ENCODE assay signal across 24 mouse cellular contexts in the genomic region with DNA sequence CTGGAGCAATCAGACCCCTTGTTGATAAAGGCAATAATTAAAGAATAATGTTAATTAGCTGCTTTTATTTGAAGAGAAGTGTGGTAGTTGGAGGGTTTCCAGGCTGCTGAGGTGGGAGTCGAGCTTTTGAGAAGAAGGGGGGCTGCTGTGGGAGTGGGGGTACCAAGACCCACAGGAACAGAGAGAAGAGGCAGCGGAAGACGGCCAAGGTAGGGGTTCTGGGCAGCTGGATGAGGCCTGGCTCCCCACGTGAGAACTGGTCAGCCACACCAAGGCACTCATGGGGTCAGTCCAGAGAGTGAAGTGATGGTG. TPM values are rescaled to one million over a fixed set of nuclear protein-coding genes. Genes with fewer than 3 reads are reported as not detected.
DNase-seq lines count a peak whose midpoint lies in the region; ATAC-seq lines count a peak whose summit lies in the region.
"Had no signal": no experiment of that assay in that cellular context is flagged by ENCODE, and none has a peak within 500 bp of the region (broad histone marks: within the 10 kb centered on the region; RNA-seq: fewer than 3 reads in every experiment).

No protein-coding gene starts in this region.

- H3K4me1 ChIP-seq in forebrain, embryonic 10.5 days, result peaks cover 46% of the 10 kb centered on the region
- peaks cover 21% of the 10 kb centered on the region for H3K4me1 ChIP-seq in forebrain, embryonic 13.5 days
- peaks cover 20% of the 10 kb centered on the region for H3K4me1 ChIP-seq in midbrain, embryonic 13.5 days (replicated peaks)
- H3K4me1 ChIP-seq in midbrain, embryonic 10.5 days, result peaks cover 22% of the 10 kb centered on the region
- peaks cover 11% of the 10 kb centered on the region for H3K4me1 ChIP-seq in forebrain, embryonic 14.5 days (ENCODE audit: control insufficient read depth, insufficient read depth, low read length)
- H3K4me1 ChIP-seq in hindbrain, embryonic 15.5 days (replicated peaks), result peaks cover 19% of the 10 kb centered on the region
- H3K4me1 ChIP-seq: intestine, embryonic 15.5 days; liver, embryonic 15.5 days had no signal

- H3K27ac ChIP-seq in forebrain, embryonic 10.5 days, result 0 out of 2 replicates have a peak overlapping the region, but pooled peaks have one; percentile 1
- H3K27ac ChIP-seq in forebrain, embryonic 13.5 days, result no peak overlapping the region; the same call in 1 of the 2 replicates
- peak overlapping the region; percentile 40 for H3K27ac ChIP-seq in midbrain, embryonic 13.5 days
- no peak overlapping the region for H3K27ac ChIP-seq in midbrain, embryonic 10.5 days (replicated peaks)
- no peak overlapping the region for H3K27ac ChIP-seq in forebrain, embryonic 14.5 days (ENCODE audit: low read depth, low read length)
- H3K27ac ChIP-seq in hindbrain, embryonic 15.5 days (replicated peaks), result peak overlapping the region; percentile 48; the same call in 1 of the 2 replicates
- H3K27ac ChIP-seq: gastrocnemius, adult 2 months; heart, embryonic 13.5 days; intestine, embryonic 15.5 days; liver, embryonic 15.5 days had no signal

- peaks cover 18% of the 10 kb centered on the region for H3K9me3 ChIP-seq in forebrain, embryonic 10.5 days
- peaks cover 6% of the 10 kb centered on the region for H3K9me3 ChIP-seq in forebrain, embryonic 13.5 days (replicated peaks)
- H3K9me3 ChIP-seq in midbrain, embryonic 13.5 days, result peaks cover 7% of the 10 kb centered on the region
- H3K9me3 ChIP-seq in midbrain, embryonic 10.5 days (replicated peaks), result peaks cover 18% of the 10 kb centered on the region
- peaks cover 9% of the 10 kb centered on the region for H3K9me3 ChIP-seq in forebrain, embryonic 14.5 days (replicated peaks; ENCODE audit: control insufficient read depth, low read length)
- H3K9me3 ChIP-seq in hindbrain, embryonic 15.5 days, result no peaks in the 10 kb centered on the region
- H3K9me3 ChIP-seq: intestine, embryonic 15.5 days; liver, embryonic 15.5 days had no signal

- DNase-seq in forebrain, embryonic 10.5 days (ENCODE audit: extremely low spot score, low spot score), result no peak
- no peak for DNase-seq in midbrain, embryonic 10.5 days (ENCODE audit: low spot score)
- no peak for DNase-seq in forebrain, embryonic 14.5 days (ENCODE audit: low spot score)
- no peak for DNase-seq in gastrocnemius, postnatal 4 days (ENCODE audit: low spot score in 2 of 2)
- DNase-seq in thymus, adult 18-20 months, result no peak
- DNase-seq: adrenal gland, postnatal 10 days; cerebellum, adult 8-10 months; cerebellum, postnatal 25 days; gastrocnemius, adult 2 months; heart, postnatal 10 days; kidney, adult 8-10 months; kidney, postnatal 10 days; lung, embryonic 14.5 days; lung, postnatal 14 days; right cerebral cortex, postnatal 14 days; thymus, postnatal 14 days had no signal

- no peak overlapping the region for H3K9ac ChIP-seq in forebrain, embryonic 13.5 days
- H3K9ac ChIP-seq in midbrain, embryonic 13.5 days (replicated peaks), result no peak overlapping the region
- no peak overlapping the region for H3K9ac ChIP-seq in forebrain, embryonic 14.5 days (ENCODE audit: low read length)
- H3K9ac ChIP-seq in hindbrain, embryonic 15.5 days, result no peak overlapping the region
- H3K9ac ChIP-seq: heart, embryonic 13.5 days; intestine, embryonic 15.5 days; liver, embryonic 15.5 days; lung, embryonic 14.5 days had no signal

- H3K4me2 ChIP-seq in forebrain, embryonic 13.5 days, result no peak overlapping the region
- no peak overlapping the region for H3K4me2 ChIP-seq in midbrain, embryonic 13.5 days (replicated peaks)
- no peak overlapping the region for H3K4me2 ChIP-seq in forebrain, embryonic 14.5 days (ENCODE audit: low read length)
- H3K4me2 ChIP-seq in hindbrain, embryonic 15.5 days, result no peak overlapping the region
- H3K4me2 ChIP-seq: heart, embryonic 13.5 days; intestine, embryonic 15.5 days; liver, embryonic 15.5 days; lung, embryonic 14.5 days had no signal

- peaks cover 12% of the 10 kb centered on the region; the same call in 1 of the 2 replicates for H3K27me3 ChIP-seq in forebrain, embryonic 10.5 days (ENCODE audit: poor library complexity, severe bottlenecking)
- H3K27me3 ChIP-seq in forebrain, embryonic 13.5 days, result no peaks in the 10 kb centered on the region; the same call in 1 of the 2 replicates
- no peaks in the 10 kb centered on the region for H3K27me3 ChIP-seq in midbrain, embryonic 13.5 days
- no peaks in the 10 kb centered on the region for H3K27me3 ChIP-seq in midbrain, embryonic 10.5 days (ENCODE audit: low read depth, poor library complexity, severe bottlenecking)
- 0 out of 2 replicates have a peak, but pooled peaks cover 4% of the 10 kb centered on the region for H3K27me3 ChIP-seq in forebrain, embryonic 14.5 days (replicated peaks; ENCODE audit: control insufficient read depth, insufficient read depth, low read length)
- H3K27me3 ChIP-seq in hindbrain, embryonic 15.5 days, result no peaks in the 10 kb centered on the region
- H3K27me3 ChIP-seq: intestine, embryonic 15.5 days; liver, embryonic 15.5 days had no signal

- H3K4me3 ChIP-seq in forebrain, embryonic 10.5 days, result no peak overlapping the region
- H3K4me3 ChIP-seq in forebrain, embryonic 13.5 days, result no peak overlapping the region
- no peak overlapping the region for H3K4me3 ChIP-seq in midbrain, embryonic 13.5 days (replicated peaks)
- no peak overlapping the region for H3K4me3 ChIP-seq in midbrain, embryonic 10.5 days
- H3K4me3 ChIP-seq in forebrain, embryonic 14.5 days (ENCODE audit: low read depth, low read length), result no peak overlapping the region
- H3K4me3 ChIP-seq in hindbrain, embryonic 15.5 days, result no peak overlapping the region
- H3K4me3 ChIP-seq: gastrocnemius, adult 2 months; heart, embryonic 13.5 days; intestine, embryonic 15.5 days; liver, embryonic 15.5 days; myocyte had no signal

- no peak for ATAC-seq in forebrain, embryonic 13.5 days
- no peak; the same call in 1 of the 2 replicates for ATAC-seq in midbrain, embryonic 13.5 days
- 0 out of 2 replicates have a peak, but pooled peaks have one; percentile 49 for ATAC-seq in forebrain, embryonic 14.5 days
- ATAC-seq in hindbrain, embryonic 15.5 days (ENCODE audit: low FRiP score, low read depth), result peak; percentile 1; the same call in 1 of the 2 replicates
- ATAC-seq: intestine, embryonic 15.5 days had no signal

- 42% methylated on average over 4 of the region's 4 CpGs for WGBS in forebrain, embryonic 10.5 days
- WGBS in forebrain, embryonic 13.5 days, result 22% methylated on average over 4 of the region's 4 CpGs
- 35% methylated on average over 4 of the region's 4 CpGs for WGBS in midbrain, embryonic 13.5 days
- 57% methylated on average over 4 of the region's 4 CpGs for WGBS in midbrain, embryonic 10.5 days
- WGBS in forebrain, embryonic 14.5 days, result 12% methylated on average over 4 of the region's 4 CpGs
- 18% methylated on average over 4 of the region's 4 CpGs for WGBS in hindbrain, embryonic 15.5 days

- H3K36me3 ChIP-seq in forebrain, embryonic 10.5 days (replicated peaks), result peaks cover 29% of the 10 kb centered on the region
- peaks cover 23% of the 10 kb centered on the region for H3K36me3 ChIP-seq in forebrain, embryonic 13.5 days (ENCODE audit: poor library complexity, severe bottlenecking)
- peaks cover 29% of the 10 kb centered on the region for H3K36me3 ChIP-seq in midbrain, embryonic 13.5 days
- peaks cover 35% of the 10 kb centered on the region for H3K36me3 ChIP-seq in midbrain, embryonic 10.5 days
- peaks cover 21% of the 10 kb centered on the region for H3K36me3 ChIP-seq in forebrain, embryonic 14.5 days (ENCODE audit: control insufficient read depth, insufficient read depth, low read length)
- H3K36me3 ChIP-seq in hindbrain, embryonic 15.5 days, result peaks cover 18% of the 10 kb centered on the region
- H3K36me3 ChIP-seq: liver, embryonic 15.5 days had no signal

RNA-seq across cellular contexts. Expression of gene Cux2, which starts 16.8 kb away (rescaled TPM):
- 5.0 and 6.5 TPM in 2 replicates for polyA plus RNA-seq in forebrain, embryonic 10.5 days (2016; fragmentation: Nextera tagmentation; extraction: Ambion mirVana)
- 16.9 and 17.9 TPM in 2 replicates for polyA plus RNA-seq in forebrain, embryonic 13.5 days (2015; fragmentation: Nextera tagmentation; extraction: Ambion mirVana)
- polyA plus RNA-seq in midbrain, embryonic 13.5 days (2015; fragmentation: Nextera tagmentation; extraction: Ambion mirVana), result 22.7 and 23.8 TPM in 2 replicates
- polyA plus RNA-seq in midbrain, embryonic 10.5 days (2016; fragmentation: Nextera tagmentation; extraction: Ambion mirVana), result 6.4 and 10.2 TPM in 2 replicates
- 16.7 and 30.0 TPM in 2 replicates for polyA plus RNA-seq in forebrain, embryonic 14.5 days (2014; fragmentation: Nextera tagmentation; extraction: Ambion mirVana)
- polyA plus RNA-seq in hindbrain, embryonic 15.5 days (2015; fragmentation: Nextera tagmentation; extraction: Ambion mirVana), result 20.7 and 23.3 TPM in 2 replicates
- 1 to 10 TPM; 1.3 to 2.1 TPM for total RNA-seq in gastrocnemius, postnatal 4 days (2021)
- total RNA-seq: hematopoietic stem cell, adult 5-6 weeks had no signal

Comparison
In these comparisons a context has a peak if more than half of its experiments do, and no peak if none do; other contexts are left out.
1. H3K27ac ChIP-seq: peak in forebrain, embryonic 10.5 days (single experiment), midbrain, embryonic 13.5 days (single experiment) and hindbrain, embryonic 15.5 days (single experiment); none in forebrain, embryonic 13.5 days (single experiment), midbrain, embryonic 10.5 days (single experiment) and forebrain, embryonic 14.5 days (single experiment).
2. ATAC-seq: peak in forebrain, embryonic 14.5 days (single experiment) and hindbrain, embryonic 15.5 days (single experiment); none in forebrain, embryonic 13.5 days (single experiment) and midbrain, embryonic 13.5 days (single experiment).